Mouse (Mus musculus) cortical plate, adult 2 months (tissue): ENCODE data around the gene Exph5. TPM values are rescaled to one million over a fixed set of nuclear protein-coding genes. Genes with fewer than 3 reads are reported as not detected.
A peak's percentile ranks its signal among the peaks of the same experiment; 100 is the strongest.

Experiments used
- H3K27ac ChIP-seq: fragments of 200-500 bp; 2 replicates; pipeline ENCODE4 v1.5.1; 2012; ENCODE audit warnings: low read length, control low read depth, inconsistent platforms; ENCODE audit not compliant: insufficient read depth
- H3K4me1 ChIP-seq: fragments of 200-500 bp; 2 replicates; pipeline ENCODE4 v1.6.1; 2011; ENCODE audit warnings: low read length; ENCODE audit not compliant: control insufficient read depth, insufficient read depth
- H3K4me3 ChIP-seq: fragments of 200-500 bp; 2 replicates; pipeline ENCODE4 v1.5.1; 2011; ENCODE audit warnings: mild to moderate bottlenecking, low read length, control low read depth; ENCODE audit not compliant: insufficient read depth
- CTCF ChIP-seq: fragments of 200-500 bp; IDR thresholded peaks from 2 replicates; pipeline ENCODE4 v1.5.1; 2011; ENCODE audit warnings: mild to moderate bottlenecking, control low read depth, low read length; ENCODE audit not compliant: insufficient read depth; ENCODE audit errors: extremely low read depth
- POLR2A ChIP-seq: fragments of 200-500 bp; IDR thresholded peaks from 2 replicates; pipeline ENCODE4 v1.6.1; 2011; ENCODE audit warnings: mild to moderate bottlenecking, low read length, control low read depth; ENCODE audit not compliant: insufficient read depth; ENCODE audit errors: extremely low read depth
- polyA plus RNA-seq: library from polyadenylated mRNA; depleted of rRNA; stranded (reverse); fragments of >200 nt; gene quantifications from 2 replicates; pipeline ENCODE4 v1.2.3, GENCODE M21; 2012

Gene Exph5
- polyA plus RNA-seq, 1 experiment, result 7.1 TPM

DNA sequence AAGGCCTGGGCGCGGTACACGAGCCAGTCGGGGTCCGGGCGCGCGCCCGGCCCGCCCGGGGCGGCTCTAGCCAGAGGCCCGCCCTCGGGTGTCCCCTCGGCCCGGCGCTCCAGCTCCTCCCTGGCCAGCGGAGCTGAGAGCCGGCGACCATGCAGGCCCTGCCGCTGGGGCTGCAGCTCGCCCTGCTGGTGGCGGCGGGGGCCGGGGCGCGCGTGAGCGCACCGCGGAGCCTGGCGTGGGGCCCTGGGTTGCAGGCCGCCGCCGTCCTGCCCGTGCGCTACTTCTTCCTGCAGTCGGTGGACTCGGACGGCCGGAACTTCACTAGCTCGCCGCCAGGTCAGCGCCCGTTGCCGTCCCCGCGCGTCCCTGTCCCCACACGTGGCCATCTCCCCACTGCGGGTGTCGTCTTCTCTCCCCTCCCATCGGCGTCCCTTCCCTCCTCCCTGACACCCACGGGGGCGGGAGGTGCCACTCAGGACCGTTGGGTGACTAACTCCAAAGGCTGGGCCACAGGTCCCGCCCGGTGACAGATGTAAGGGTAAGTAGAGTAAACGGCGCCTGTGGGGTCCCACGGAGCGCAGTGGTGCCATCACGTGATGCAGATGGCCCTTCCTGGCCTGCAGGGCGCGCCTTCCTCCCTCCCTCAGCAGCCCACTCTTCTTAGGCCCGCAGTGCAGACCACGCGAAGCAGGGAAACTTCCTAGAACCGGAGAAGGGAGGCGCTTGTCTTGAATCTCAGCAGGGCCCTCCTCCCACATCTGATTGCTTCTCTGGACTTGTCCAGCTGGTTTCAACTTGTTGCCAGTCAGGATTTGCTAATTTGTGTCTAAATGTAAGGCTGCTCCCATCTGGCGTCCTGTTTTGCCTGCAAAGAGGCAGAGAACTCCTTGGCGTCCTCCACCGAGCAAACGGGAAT, 82.7 kb downstream of the Exph5 start, which contains the start of gene Kdelc2:
TSS of gene Kdelc2 (plus strand) at position 75 of the 916 bp plus-strand sequence.
- peak within 1 kb of the TSS; percentile 69 for H3K27ac ChIP-seq
- peak within 1 kb of the TSS; percentile 66 for H3K4me3 ChIP-seq
- no peak for TF ChIP-seq CTCF
- no peak for TF ChIP-seq POLR2A
- no peaks in the 10 kb centered on the region for H3K4me1 ChIP-seq

DNA sequence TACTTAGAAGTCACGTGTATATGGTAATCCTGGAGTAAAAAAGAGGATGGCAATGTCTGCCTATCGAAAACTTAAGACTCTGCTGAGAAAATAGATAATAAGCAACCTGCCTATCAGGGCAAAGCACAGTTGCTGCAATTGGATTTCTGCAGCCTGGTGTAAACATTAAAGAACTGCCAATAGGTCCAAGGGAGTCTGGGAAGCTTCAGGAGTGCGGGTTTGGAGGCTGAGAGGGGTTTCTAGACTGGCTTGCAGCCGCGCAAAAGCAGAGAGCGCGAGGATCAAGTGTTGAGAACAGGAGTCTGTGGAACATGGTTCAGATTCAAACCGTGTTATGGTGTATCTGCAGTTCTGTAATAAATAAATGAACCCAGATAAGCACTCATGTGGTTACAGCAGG, 83.4 kb downstream of the Exph5 start:
- H3K4me3 ChIP-seq, result peak overlapping the region; percentile 66
- H3K27ac ChIP-seq, result no peak overlapping the region
- H3K4me1 ChIP-seq, result no peaks in the 10 kb centered on the region
- TF ChIP-seq CTCF (no peak), POLR2A (no peak)

DNA sequence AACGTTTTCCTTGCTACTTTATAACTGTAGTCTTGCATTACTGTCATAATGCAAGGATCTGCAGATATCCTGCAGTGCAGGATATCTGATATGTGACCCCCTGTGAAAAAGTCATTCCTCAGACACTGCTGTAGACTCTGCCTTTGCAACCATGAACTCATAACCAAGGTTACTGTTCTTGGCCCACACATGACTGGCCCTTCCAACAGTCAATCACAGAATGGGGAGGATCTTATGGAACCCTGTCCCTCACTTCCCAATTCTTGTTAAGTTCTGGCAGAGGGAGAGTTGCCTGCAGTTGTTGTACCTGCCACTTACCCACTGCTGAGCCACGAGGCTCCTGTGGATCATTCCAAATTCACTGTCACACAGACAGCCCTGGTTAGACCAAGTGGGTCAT, 86.0 kb downstream of the Exph5 start:
- Histone ChIP-seq H3K4me3 (no peak overlapping the region), H3K4me1 (no peaks in the 10 kb centered on the region), H3K27ac (no peak overlapping the region)
- no peak for TF ChIP-seq CTCF
- TF ChIP-seq POLR2A, result no peak

DNA sequence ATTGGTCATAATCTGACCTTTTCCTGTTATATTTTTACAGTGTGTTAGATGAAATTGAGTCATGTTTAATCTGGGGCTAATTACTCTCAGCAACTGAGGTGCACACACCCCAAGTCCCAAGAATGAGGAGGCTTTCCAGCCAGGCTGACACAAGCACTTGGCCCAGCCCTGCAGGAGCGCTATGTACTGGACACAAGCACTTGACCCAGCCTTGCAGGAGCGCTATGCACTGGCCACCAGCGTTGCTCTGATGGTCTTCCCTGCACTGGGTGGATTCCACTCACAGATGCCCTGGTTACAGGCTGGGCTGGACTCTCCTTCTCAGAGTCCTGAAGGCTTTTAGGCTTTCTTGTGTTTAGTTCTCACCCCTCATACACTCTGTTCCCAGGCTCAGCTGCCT, 87.6 kb downstream of the Exph5 start:
- TF ChIP-seq POLR2A (no peak), CTCF (no peak)
- Histone ChIP-seq H3K27ac (no peak overlapping the region), H3K4me1 (no peaks in the 10 kb centered on the region), H3K4me3 (no peak overlapping the region)

DNA sequence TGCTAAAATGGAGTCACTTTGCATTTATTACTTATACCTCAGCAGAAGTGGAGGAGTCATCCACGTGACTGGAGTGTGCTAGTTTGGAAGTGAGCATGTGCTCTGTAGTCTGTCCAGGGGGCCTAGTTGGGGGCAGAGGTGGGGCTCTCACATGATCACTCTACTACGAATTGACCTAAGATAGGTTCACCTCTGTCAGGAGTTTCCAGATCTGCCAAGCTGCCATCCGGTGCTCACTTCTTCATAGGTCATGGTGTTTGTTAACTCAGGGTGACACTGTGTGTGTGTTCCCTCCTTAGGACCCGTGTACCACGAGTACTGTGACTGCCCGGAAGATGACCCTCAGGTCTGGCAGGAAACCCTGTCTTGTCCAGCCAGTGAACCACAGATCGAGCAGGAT, 88.7 kb downstream of the Exph5 start:
- TF ChIP-seq POLR2A, result no peak
- TF ChIP-seq CTCF, result no peak
- H3K27ac ChIP-seq, result no peak overlapping the region
- H3K4me3 ChIP-seq, result no peak overlapping the region
- H3K4me1 ChIP-seq, result no peaks in the 10 kb centered on the region

DNA sequence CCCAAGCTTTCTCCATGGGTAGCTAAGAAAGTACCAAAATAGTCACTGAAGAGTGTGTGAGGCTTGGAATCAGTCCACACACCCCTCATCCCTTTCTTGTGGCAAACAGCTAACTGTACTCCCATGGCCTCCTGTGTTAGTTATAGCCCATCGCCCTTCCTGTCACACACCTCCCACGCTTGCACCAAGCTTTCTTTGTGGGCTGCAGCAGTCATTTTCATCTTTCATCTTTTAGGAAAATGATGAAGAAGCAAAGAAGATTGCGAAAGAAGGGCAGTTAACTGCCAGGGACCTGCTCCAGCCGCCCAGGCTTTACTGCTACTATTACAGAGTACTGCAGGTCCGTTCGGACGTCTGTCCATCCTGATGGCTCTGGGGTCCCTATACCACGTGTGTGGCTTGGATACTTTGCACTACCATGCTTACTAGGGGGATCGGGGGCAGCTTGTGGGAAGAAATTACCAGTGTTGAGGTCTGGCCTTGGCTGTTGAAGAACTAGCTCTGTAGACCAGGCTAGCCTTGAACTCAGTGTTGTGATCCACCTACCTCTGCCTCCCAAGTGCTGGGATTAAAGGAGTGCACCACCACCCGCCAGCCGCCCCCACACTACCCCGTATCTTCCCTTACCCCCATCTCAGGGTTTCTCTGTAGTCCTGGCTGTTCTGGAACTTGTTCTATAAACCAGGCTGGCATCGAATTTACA, 96.4 kb downstream of the Exph5 start:
- Histone ChIP-seq H3K4me3 (no peak overlapping the region), H3K4me1 (peaks cover 4% of the 10 kb centered on the region; the same call in 1 of the 2 replicates), H3K27ac (no peak overlapping the region)
- TF ChIP-seq POLR2A (no peak), CTCF (no peak)

DNA sequence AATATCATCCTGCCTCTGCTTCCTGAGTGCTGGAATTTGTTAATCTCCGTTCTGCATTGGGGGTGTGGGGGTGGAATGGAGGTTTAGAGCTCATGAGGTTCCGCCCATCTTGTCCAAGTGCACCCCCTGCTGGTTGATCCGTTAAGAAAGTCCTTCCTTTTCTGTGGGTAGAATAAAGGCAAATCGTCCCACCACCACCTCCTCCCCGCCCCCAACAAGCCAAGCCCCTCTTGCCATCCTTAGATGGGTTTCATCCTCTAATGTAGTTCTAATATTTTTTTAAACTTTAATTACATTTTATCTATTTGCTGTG, 96.9 kb downstream of the Exph5 start:
- H3K27ac ChIP-seq, result no peak overlapping the region
- H3K4me3 ChIP-seq, result no peak overlapping the region
- TF ChIP-seq POLR2A (no peak), CTCF (peak; percentile 68)
- H3K4me1 ChIP-seq, result peaks cover 4% of the 10 kb centered on the region; the same call in 1 of the 2 replicates

DNA sequence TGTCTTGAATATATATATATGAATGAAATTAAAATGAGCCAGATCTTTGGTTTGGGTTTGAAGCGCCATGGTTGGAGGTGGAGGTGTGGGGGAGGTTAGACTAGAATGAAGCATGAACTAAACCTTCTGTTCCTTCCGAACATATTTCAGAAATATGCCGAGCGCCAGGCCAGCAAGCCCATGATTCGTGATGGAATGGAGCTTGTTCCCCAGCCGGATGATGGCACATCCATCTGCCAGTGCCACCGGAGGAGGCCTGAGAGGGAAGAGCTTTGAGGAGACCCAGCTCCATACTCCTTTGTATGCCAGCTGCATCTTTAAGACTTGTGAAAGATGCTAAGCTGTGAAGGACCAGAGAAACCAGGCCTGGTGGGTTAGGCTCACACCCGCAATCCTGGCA, 98.1 kb downstream of the Exph5 start:
- Histone ChIP-seq H3K4me1 (peaks cover 4% of the 10 kb centered on the region; the same call in 1 of the 2 replicates), H3K4me3 (no peak overlapping the region), H3K27ac (no peak overlapping the region)
- no peak for TF ChIP-seq CTCF
- no peak for TF ChIP-seq POLR2A

DNA sequence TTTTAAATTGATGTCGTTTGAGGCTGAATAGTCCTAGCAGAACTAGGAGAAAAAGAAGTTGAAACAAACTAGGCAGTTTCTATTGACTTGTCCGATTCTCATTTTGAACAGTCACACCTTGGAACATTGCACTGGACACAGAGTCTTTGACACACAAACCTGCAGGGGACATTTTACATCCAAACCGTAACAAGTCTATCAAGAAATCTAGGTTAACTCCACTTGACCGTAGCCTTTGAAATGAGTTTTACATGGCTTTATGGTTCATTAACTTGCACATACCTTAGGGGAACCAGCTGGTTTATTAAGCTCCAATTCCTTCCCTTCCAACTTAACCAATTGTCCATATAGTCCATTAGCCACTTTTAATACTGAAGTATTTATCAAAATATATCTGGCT, 99.2 kb downstream of the Exph5 start:
- Histone ChIP-seq H3K27ac (no peak overlapping the region), H3K4me1 (peaks cover 4% of the 10 kb centered on the region; the same call in 1 of the 2 replicates), H3K4me3 (no peak overlapping the region)
- no peak for TF ChIP-seq CTCF
- TF ChIP-seq POLR2A, result no peak

DNA sequence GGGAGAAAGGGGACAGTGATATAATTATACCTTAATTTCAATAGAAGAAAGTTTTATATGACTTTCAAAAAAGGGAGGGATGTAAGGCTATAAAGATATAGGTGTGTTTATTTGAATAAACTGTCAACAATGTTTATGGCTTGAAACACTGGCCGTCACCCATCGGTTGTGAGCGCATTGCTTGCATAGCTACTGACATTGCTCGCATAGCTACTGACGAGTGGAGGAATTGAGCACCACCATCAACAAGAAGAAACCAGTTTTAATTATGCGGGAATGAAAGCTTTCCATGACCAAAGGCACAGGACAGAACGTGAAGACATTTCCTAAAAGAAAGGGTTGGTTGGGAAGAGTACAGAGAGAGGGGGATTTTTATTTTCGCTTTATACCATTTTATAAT, 99.7 kb downstream of the Exph5 start:
- Histone ChIP-seq H3K4me1 (peaks cover 4% of the 10 kb centered on the region; the same call in 1 of the 2 replicates), H3K4me3 (no peak overlapping the region), H3K27ac (no peak overlapping the region)
- TF ChIP-seq CTCF (no peak), POLR2A (no peak)

DNA sequence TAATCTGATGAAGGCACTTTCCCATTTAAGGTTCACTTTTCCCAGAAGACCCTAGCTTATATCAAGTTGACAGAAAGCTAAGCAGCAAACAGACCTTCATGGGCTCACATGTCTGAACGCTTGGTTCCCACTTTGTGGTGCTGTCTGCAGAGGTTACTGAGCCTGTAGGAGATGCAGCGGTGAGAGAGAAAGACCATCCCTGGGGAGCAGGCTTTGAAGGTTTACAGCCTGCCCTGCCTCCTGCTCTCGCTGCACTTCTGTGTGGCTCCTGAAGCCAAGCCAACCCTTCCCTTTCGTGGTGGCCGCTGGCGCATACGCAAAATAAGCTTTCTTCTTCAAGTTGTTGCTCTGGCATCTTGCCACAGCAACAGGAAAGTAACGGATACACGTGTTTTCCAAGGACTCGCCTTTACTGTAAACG, 100.8 kb downstream of the Exph5 start, which contains the start of gene 4930550C14Rik:
TSS of gene 4930550C14Rik (plus strand) at position 35 of the 421 bp plus-strand sequence.
- H3K27ac ChIP-seq, result no peak within 1 kb of the TSS

More for the DNA sequence above, 100.8 kb downstream of the Exph5 start, which contains the start of gene 4930550C14Rik:
- Histone ChIP-seq H3K4me3 (no peak within 1 kb of the TSS), H3K4me1 (peaks cover 3% of the 10 kb centered on the region; the same call in 1 of the 2 replicates)
- TF ChIP-seq POLR2A (no peak), CTCF (no peak)
